8 mouse cellular contexts compared by ENCODE assay signal in genomic region chr17:28308297-28309195, GRCm38 (mm10). TPM values are rescaled to one million over a fixed set of nuclear protein-coding genes. Genes with fewer than 3 reads are reported as not detected.
A peak's percentile ranks its signal among the peaks of the same experiment; 100 is the strongest.
DNase-seq lines count a peak whose midpoint lies in the region; ATAC-seq lines count a peak whose summit lies in the region.

No protein-coding gene starts in this region.

- H3K27ac ChIP-seq in midbrain, embryonic 10.5 days (replicated peaks), result peak overlapping the region; percentile 57; the same call in 1 of the 2 replicates
- no peak overlapping the region for H3K27ac ChIP-seq in midbrain, embryonic 15.5 days
- H3K27ac ChIP-seq in limb, embryonic 13.5 days, result peak overlapping the region; percentile 39; the same call in 1 of the 2 replicates
- H3K27ac ChIP-seq in stomach, embryonic 14.5 days (ENCODE audit: low read length), result no peak overlapping the region

- H3K9ac ChIP-seq in midbrain, embryonic 15.5 days, result no peak overlapping the region
- peak overlapping the region; percentile 35; the same call in 1 of the 2 replicates for H3K9ac ChIP-seq in limb, embryonic 13.5 days
- H3K9ac ChIP-seq in stomach, embryonic 14.5 days (replicated peaks; ENCODE audit: low read depth, low read length), result peak overlapping the region; percentile 14; the same call in 1 of the 2 replicates

- H3K4me2 ChIP-seq in midbrain, embryonic 15.5 days, result no peak overlapping the region
- H3K4me2 ChIP-seq in limb, embryonic 13.5 days (replicated peaks), result peak overlapping the region; percentile 45
- no peak overlapping the region; the same call in 1 of the 2 replicates for H3K4me2 ChIP-seq in stomach, embryonic 14.5 days (replicated peaks; ENCODE audit: low read depth, low read length)

- no peaks in the 10 kb centered on the region for H3K27me3 ChIP-seq in midbrain, embryonic 10.5 days (ENCODE audit: low read depth, poor library complexity, severe bottlenecking)
- H3K27me3 ChIP-seq in midbrain, embryonic 15.5 days (replicated peaks), result no peaks in the 10 kb centered on the region
- no peaks in the 10 kb centered on the region for H3K27me3 ChIP-seq in limb, embryonic 13.5 days
- no peaks in the 10 kb centered on the region for H3K27me3 ChIP-seq in stomach, embryonic 14.5 days (ENCODE audit: control insufficient read depth, insufficient read depth, low read length)

- H3K4me1 ChIP-seq in midbrain, embryonic 10.5 days, result peaks cover 19% of the 10 kb centered on the region
- peaks cover 7% of the 10 kb centered on the region for H3K4me1 ChIP-seq in midbrain, embryonic 15.5 days
- H3K4me1 ChIP-seq in limb, embryonic 13.5 days, result peaks cover 12% of the 10 kb centered on the region
- H3K4me1 ChIP-seq in stomach, embryonic 14.5 days (ENCODE audit: control insufficient read depth, insufficient read depth, low read length), result peaks cover 9% of the 10 kb centered on the region

- H3K9me3 ChIP-seq in midbrain, embryonic 10.5 days (replicated peaks), result no peaks in the 10 kb centered on the region
- no peaks in the 10 kb centered on the region for H3K9me3 ChIP-seq in midbrain, embryonic 15.5 days
- H3K9me3 ChIP-seq in limb, embryonic 13.5 days, result no peaks in the 10 kb centered on the region
- H3K9me3 ChIP-seq in stomach, embryonic 14.5 days (ENCODE audit: control insufficient read depth, low read depth, low read length), result no peaks in the 10 kb centered on the region

- H3K36me3 ChIP-seq in midbrain, embryonic 10.5 days, result no peaks in the 10 kb centered on the region
- no peaks in the 10 kb centered on the region for H3K36me3 ChIP-seq in midbrain, embryonic 15.5 days (replicated peaks)
- no peaks in the 10 kb centered on the region for H3K36me3 ChIP-seq in limb, embryonic 13.5 days
- H3K36me3 ChIP-seq in stomach, embryonic 14.5 days (ENCODE audit: control insufficient read depth, insufficient read depth, low read length), result no peaks in the 10 kb centered on the region

- ATAC-seq in midbrain, embryonic 15.5 days (replicated peaks), result no peak
- ATAC-seq in common myeloid progenitor, adult 5-6 weeks (replicated peaks; ENCODE audit: low read depth, poor library complexity, severe bottlenecking), result peak; percentile 61
- peak; percentile 21; the same call in 1 of the 2 replicates for ATAC-seq in limb, embryonic 13.5 days (ENCODE audit: low FRiP score, low read depth)
- 0 out of 2 replicates have a peak, but pooled peaks have one; percentile 6 for ATAC-seq in stomach, embryonic 14.5 days (ENCODE audit: insufficient number of reproducible peaks, insufficient read depth, low FRiP score, low read depth)

- H3K4me3 ChIP-seq in midbrain, embryonic 10.5 days, result no peak overlapping the region
- no peak overlapping the region for H3K4me3 ChIP-seq in midbrain, embryonic 15.5 days
- no peak overlapping the region for H3K4me3 ChIP-seq in limb, embryonic 13.5 days
- H3K4me3 ChIP-seq in stomach, embryonic 14.5 days (ENCODE audit: low read depth, low read length), result no peak overlapping the region

- 21% methylated on average over 18 of the region's 18 CpGs for WGBS in midbrain, embryonic 10.5 days
- 20% methylated on average over 18 of the region's 18 CpGs for WGBS in midbrain, embryonic 15.5 days
- 12% methylated on average over 18 of the region's 18 CpGs for WGBS in limb, embryonic 13.5 days
- WGBS in stomach, embryonic 14.5 days, result 10% methylated on average over 18 of the region's 18 CpGs

- peak; percentile 86 for DNase-seq in midbrain, embryonic 10.5 days (ENCODE audit: low spot score)
- peak; percentile 78 to 89 for DNase-seq in gastrocnemius, postnatal 4 days (ENCODE audit: low spot score in 2 of 2)
- peak; percentile 94 for DNase-seq in kidney, adult 18-20 months
- DNase-seq in naive thymus-derived CD4-positive, alpha-beta T cell, adult 2 months (ENCODE audit: low read depth), result peak; percentile 95

RNA-seq across cellular contexts. Expression of gene Fance, which starts 4.8 kb away (rescaled TPM):
- 28.2 and 30.8 TPM in 2 replicates for polyA plus RNA-seq in midbrain, embryonic 10.5 days (2016; fragmentation: Nextera tagmentation; extraction: Ambion mirVana)
- polyA plus RNA-seq in midbrain, embryonic 15.5 days (2015; fragmentation: Nextera tagmentation; extraction: Ambion mirVana), result 27.8 and 28.5 TPM in 2 replicates
- total RNA-seq in common myeloid progenitor, adult 5-6 weeks (2017), result 15.9 and 36.0 TPM in 2 replicates
- 10 to 100 TPM; 24.9 to 25.4 TPM for total RNA-seq in gastrocnemius, postnatal 4 days (2021)
- polyA plus RNA-seq in limb, embryonic 13.5 days (2015; fragmentation: Nextera tagmentation; extraction: Ambion mirVana), result 36.0 and 37.3 TPM in 2 replicates
- 26.5 and 29.9 TPM in 2 replicates for polyA plus RNA-seq in stomach, embryonic 14.5 days (2014; fragmentation: Nextera tagmentation; extraction: Ambion mirVana)

RNA-seq across cellular contexts. Expression of gene Rpl10a, which starts 19.7 kb away (rescaled TPM):
- polyA plus RNA-seq in midbrain, embryonic 10.5 days (2016; fragmentation: Nextera tagmentation; extraction: Ambion mirVana), result 426 and 489 TPM in 2 replicates
- 307 and 313 TPM in 2 replicates for polyA plus RNA-seq in midbrain, embryonic 15.5 days (2015; fragmentation: Nextera tagmentation; extraction: Ambion mirVana)
- total RNA-seq in common myeloid progenitor, adult 5-6 weeks (2017), result 1,140 and 1,191 TPM in 2 replicates
- total RNA-seq in gastrocnemius, postnatal 4 days (2021), result 100 to 1,000 TPM; 919 to 955 TPM
- 580 and 609 TPM in 2 replicates for polyA plus RNA-seq in limb, embryonic 13.5 days (2015; fragmentation: Nextera tagmentation; extraction: Ambion mirVana)
- polyA plus RNA-seq in stomach, embryonic 14.5 days (2014; fragmentation: Nextera tagmentation; extraction: Ambion mirVana), result 797 and 911 TPM in 2 replicates

RNA-seq across cellular contexts. Expression of gene Tead3, which starts 42.1 kb away (rescaled TPM):
- 5.0 and 5.2 TPM in 2 replicates for polyA plus RNA-seq in midbrain, embryonic 10.5 days (2016; fragmentation: Nextera tagmentation; extraction: Ambion mirVana)
- polyA plus RNA-seq in midbrain, embryonic 15.5 days (2015; fragmentation: Nextera tagmentation; extraction: Ambion mirVana), result 1.4 and 2.1 TPM in 2 replicates
- not detected in 2 replicates for total RNA-seq in common myeloid progenitor, adult 5-6 weeks (2017)
- total RNA-seq in gastrocnemius, postnatal 4 days (2021), result 10 to 100 TPM; 24.3 to 24.6 TPM
- polyA plus RNA-seq in limb, embryonic 13.5 days (2015; fragmentation: Nextera tagmentation; extraction: Ambion mirVana), result 14.9 and 15.4 TPM in 2 replicates
- 15.7 and 16.0 TPM in 2 replicates for polyA plus RNA-seq in stomach, embryonic 14.5 days (2014; fragmentation: Nextera tagmentation; extraction: Ambion mirVana)

RNA-seq across cellular contexts. Expression of gene Tulp1, which starts 56.5 kb away (rescaled TPM):
- polyA plus RNA-seq in midbrain, embryonic 10.5 days (2016; fragmentation: Nextera tagmentation; extraction: Ambion mirVana), result 2.8 and 5.0 TPM in 2 replicates
- polyA plus RNA-seq in midbrain, embryonic 15.5 days (2015; fragmentation: Nextera tagmentation; extraction: Ambion mirVana), result 1.3 and 1.9 TPM in 2 replicates
- not detected in 2 replicates for total RNA-seq in common myeloid progenitor, adult 5-6 weeks (2017)
- under 1 TPM; 0.47 to 0.57 TPM for total RNA-seq in gastrocnemius, postnatal 4 days (2021)
- 7.1 and 7.5 TPM in 2 replicates for polyA plus RNA-seq in limb, embryonic 13.5 days (2015; fragmentation: Nextera tagmentation; extraction: Ambion mirVana)
- polyA plus RNA-seq in stomach, embryonic 14.5 days (2014; fragmentation: Nextera tagmentation; extraction: Ambion mirVana), result 5.2 and 6.6 TPM in 2 replicates

Comparison
In these comparisons a context has a peak if more than half of its experiments do, and no peak if none do; other contexts are left out.
1. H3K27ac ChIP-seq: peak in midbrain, embryonic 10.5 days (single experiment) and limb, embryonic 13.5 days (single experiment); none in midbrain, embryonic 15.5 days (single experiment) and stomach, embryonic 14.5 days (single experiment).
2. Peak in every context shown above with its lines, with median percentiles within 50 percentile points of each other: DNase-seq.